Mouse (Mus musculus) embryonic facial prominence, embryonic 11.5 days (tissue): ENCODE results near the gene Tsga10. TPM values are rescaled to one million over a fixed set of nuclear protein-coding genes. Genes with fewer than 3 reads are reported as not detected.

Experiments
- ATAC-seq: fragments of 200-750 bp; cut with Nextera tagmentation; replicated peaks from 2 replicates; pipeline ENCODE4 v1.8.0; 2017; ENCODE audit warnings: low read depth; ENCODE audit not compliant: insufficient number of reproducible peaks, low FRiP score, low TSS enrichment
- DNase-seq: peaks from one replicate; pipeline ENCODE4 v3.0.0-alpha.2; 2015; ENCODE audit warnings: low spot score
- H3K27ac ChIP-seq: fragments of 300-500 bp; sonication (generic); replicated peaks from 2 replicates; pipeline ENCODE4 v1.5.1; 2014; ENCODE audit warnings: mild to moderate bottlenecking, low read depth, low read length, control low read depth
- H3K27me3 ChIP-seq: fragments of 300-500 bp; sonication (generic); 2 replicates; pipeline ENCODE4 v1.6.1; 2014; ENCODE audit warnings: mild to moderate bottlenecking, low read length, moderate library complexity, mixed read lengths; ENCODE audit not compliant: control insufficient read depth, insufficient read depth
- H3K36me3 ChIP-seq: fragments of 300-500 bp; sonication (generic); replicated peaks from 2 replicates; pipeline ENCODE4 v1.6.1; 2014; ENCODE audit warnings: low read depth, mild to moderate bottlenecking, low read length, moderate library complexity, mixed read lengths; ENCODE audit not compliant: control insufficient read depth, insufficient read depth
- H3K4me1 ChIP-seq: fragments of 300-500 bp; sonication (generic); 2 replicates; pipeline ENCODE4 v1.6.1; 2014; ENCODE audit warnings: low read length, mixed read lengths; ENCODE audit not compliant: control insufficient read depth, insufficient read depth
- H3K4me2 ChIP-seq: fragments of 300-500 bp; sonication (generic); 2 replicates; pipeline ENCODE4 v1.6.1; 2014; ENCODE audit warnings: low read depth, mild to moderate bottlenecking, control low read depth, low read length, moderate library complexity
- H3K4me3 ChIP-seq: fragments of 300-500 bp; sonication (generic); 2 replicates; pipeline ENCODE4 v1.5.1; 2014; ENCODE audit warnings: low read depth, low read length, control low read depth
- H3K9ac ChIP-seq: fragments of 300-500 bp; sonication (generic); replicated peaks from 2 replicates; pipeline ENCODE4 v1.6.1; 2014; ENCODE audit warnings: mild to moderate bottlenecking, control low read depth, low read length
- H3K9me3 ChIP-seq: fragments of 300-500 bp; sonication (generic); replicated peaks from 2 replicates; pipeline ENCODE4 v1.6.1; 2016; ENCODE audit warnings: mild to moderate bottlenecking, low read length, inconsistent platforms, mixed read lengths; ENCODE audit not compliant: control insufficient read depth
- WGBS: fragments of 180-500 bp; shearing (Covaris S2); extraction: QIAGEN DNeasy Blood & Tissue Kit; methylation state at CpG from one replicate; pipeline ENCODE4 v1.1.7; 2014; 5-methylcytosine and 5-hydroxymethylcytosine counted together
- polyA plus RNA-seq: library from polyadenylated mRNA; unstranded; fragments of >200 nt; fragmentation: Nextera tagmentation; extraction: Ambion mirVana; gene quantifications from 2 replicates; pipeline ENCODE4 v1.2.1, GENCODE M21; 2014

The Tsga10 gene
- polyA plus RNA-seq, 1 experiment from 2014 or later, result 8.8 TPM

DNA sequence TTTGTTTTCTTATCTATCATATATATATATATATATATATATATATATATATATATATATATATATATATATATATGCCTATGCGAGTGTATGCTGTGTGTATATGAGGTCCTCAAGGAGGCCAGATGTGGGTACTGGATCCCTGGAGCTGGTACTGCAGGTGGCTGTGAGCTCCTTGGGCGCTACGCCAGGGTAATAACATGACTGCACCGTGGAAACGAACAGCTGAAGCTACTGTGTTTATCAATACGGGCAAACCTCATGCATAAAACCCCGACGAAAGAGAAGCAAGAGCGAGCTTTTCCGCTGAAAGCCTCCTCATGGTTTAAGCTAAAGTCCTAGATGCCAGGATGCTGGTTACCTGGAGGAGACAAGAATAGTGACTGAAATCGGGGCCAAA lies 124.1 kb downstream of the Tsga10 start:
- DNase-seq (no peak), ATAC-seq (no peak)
- H3K27me3 ChIP-seq, result no peaks in the 10 kb centered on the region
- H3K36me3 ChIP-seq, result no peaks in the 10 kb centered on the region
- H3K9me3 ChIP-seq, result no peaks in the 10 kb centered on the region
- H3K4me3 ChIP-seq, result no peak overlapping the region
- no peak overlapping the region for H3K9ac ChIP-seq
- no peak overlapping the region for H3K27ac ChIP-seq
- H3K4me2 ChIP-seq, result no peak overlapping the region
- WGBS, result 92% methylated on average over 11 of the region's 11 CpGs
- H3K4me1 ChIP-seq, result no peaks in the 10 kb centered on the region

DNA sequence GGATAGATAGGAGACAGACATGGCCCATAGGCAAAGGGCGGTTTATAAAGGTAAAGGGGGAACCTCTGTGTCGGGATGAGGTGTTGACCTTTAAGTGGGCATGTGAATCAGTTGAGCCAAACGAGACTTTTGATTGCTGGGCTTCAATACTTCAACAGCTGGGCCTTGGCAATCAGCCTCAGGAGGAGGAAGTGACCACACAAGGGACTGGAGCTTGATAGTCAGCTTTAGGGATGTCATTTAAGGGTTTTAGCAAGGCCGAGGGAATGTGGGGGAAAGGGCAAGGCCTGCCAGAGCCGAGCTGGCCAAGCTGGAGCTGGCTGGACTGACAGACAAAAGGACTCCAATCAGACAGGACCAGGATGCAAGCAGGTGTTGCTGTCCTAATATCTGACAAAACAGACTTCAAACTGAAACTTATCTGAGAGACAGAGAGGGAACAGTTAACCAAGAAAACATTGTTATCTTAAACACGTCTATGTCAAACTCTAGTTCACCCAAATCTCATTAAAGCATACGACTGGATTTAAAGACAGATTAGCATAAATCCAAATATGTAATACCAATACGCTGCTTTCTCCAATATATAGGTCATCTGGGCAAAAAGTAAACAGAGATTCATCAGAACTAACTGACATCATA lies 125.9 kb downstream of the Tsga10 start:
- WGBS, result 73% methylated on average over 8 of the region's 8 CpGs
- ATAC-seq, result no peak
- DNase-seq, result no peak
- Histone ChIP-seq H3K4me1 (no peaks in the 10 kb centered on the region), H3K9ac (no peak overlapping the region), H3K27me3 (no peaks in the 10 kb centered on the region), H3K36me3 (no peaks in the 10 kb centered on the region), H3K27ac (no peak overlapping the region), H3K4me3 (no peak overlapping the region), H3K4me2 (no peak overlapping the region), H3K9me3 (no peaks in the 10 kb centered on the region)

DNA sequence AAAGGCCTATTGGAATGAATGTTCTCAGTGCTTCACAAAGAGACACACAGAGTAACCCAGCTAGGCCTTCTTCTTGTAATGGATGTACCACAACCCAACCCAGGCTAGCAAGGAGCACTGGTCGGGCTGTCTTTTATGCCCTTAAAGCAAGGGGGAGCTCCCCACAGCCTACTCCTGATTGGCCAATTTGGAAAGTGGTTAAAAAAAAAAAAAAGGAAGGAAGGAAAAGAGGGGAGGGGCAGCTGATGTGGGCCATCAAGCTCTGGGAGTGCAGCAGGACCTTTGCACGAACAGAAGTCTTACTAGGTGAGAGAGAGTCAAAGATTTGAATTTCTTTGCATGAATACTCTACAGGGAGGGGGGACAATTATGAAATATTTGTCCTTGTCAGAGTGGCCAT lies 127.3 kb downstream of the Tsga10 start:
- no peak overlapping the region for H3K4me2 ChIP-seq
- no peaks in the 10 kb centered on the region for H3K4me1 ChIP-seq
- H3K9me3 ChIP-seq, result no peaks in the 10 kb centered on the region
- ATAC-seq (no peak), DNase-seq (no peak)
- H3K27ac ChIP-seq, result no peak overlapping the region
- WGBS, result 55% methylated on average over 2 of the region's 2 CpGs
- H3K27me3 ChIP-seq, result no peaks in the 10 kb centered on the region
- H3K36me3 ChIP-seq, result no peaks in the 10 kb centered on the region
- no peak overlapping the region for H3K9ac ChIP-seq
- no peak overlapping the region for H3K4me3 ChIP-seq

DNA sequence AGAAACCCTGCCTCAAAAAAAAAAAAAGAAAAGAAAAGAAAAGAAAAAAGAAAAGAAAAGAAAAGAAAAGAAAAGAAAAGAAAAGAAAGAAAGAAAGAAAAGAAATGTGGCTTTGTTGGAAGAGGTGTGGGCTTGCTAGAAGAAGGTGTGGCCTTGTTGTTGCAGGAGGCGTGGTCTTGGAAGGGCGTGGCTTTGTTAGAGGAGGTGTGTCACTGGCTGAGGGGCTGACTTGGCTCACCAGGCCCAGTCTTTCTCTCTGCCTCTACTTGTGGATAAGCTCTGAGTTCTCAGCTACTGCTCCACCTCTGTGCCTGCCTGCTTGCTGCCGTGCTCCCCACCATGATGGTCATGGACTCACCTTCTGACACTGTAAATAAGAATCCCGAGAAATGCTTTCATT lies 129.2 kb downstream of the Tsga10 start:
- Histone ChIP-seq H3K27me3 (no peaks in the 10 kb centered on the region), H3K36me3 (no peaks in the 10 kb centered on the region), H3K9me3 (no peaks in the 10 kb centered on the region), H3K4me2 (no peak overlapping the region), H3K4me3 (no peak overlapping the region), H3K4me1 (no peaks in the 10 kb centered on the region), H3K9ac (no peak overlapping the region), H3K27ac (no peak overlapping the region)
- WGBS, result 92% methylated on average over 4 of the region's 4 CpGs
- ATAC-seq (no peak), DNase-seq (no peak)

DNA sequence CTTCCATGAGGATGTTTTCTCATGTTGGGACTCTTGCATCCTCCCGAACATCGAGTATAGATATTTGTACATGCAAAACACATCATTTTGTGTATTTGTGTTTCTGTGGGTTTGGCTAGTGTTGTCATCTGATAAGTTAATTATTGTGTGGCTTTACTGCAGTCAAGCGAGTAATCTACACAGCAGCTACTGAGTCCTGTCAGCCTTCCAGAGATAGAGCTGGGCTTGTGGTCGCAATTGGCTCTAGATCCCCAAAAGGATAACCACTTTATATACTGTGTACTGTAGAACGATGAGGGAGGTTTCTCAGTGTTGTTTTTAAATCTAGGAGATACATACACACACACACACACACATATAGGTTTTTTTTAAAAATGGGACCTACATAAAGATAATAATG lies 130.3 kb downstream of the Tsga10 start:
- no peaks in the 10 kb centered on the region for H3K4me1 ChIP-seq
- H3K4me3 ChIP-seq, result no peak overlapping the region
- H3K9me3 ChIP-seq, result no peaks in the 10 kb centered on the region
- no peaks in the 10 kb centered on the region for H3K27me3 ChIP-seq
- no peak overlapping the region for H3K27ac ChIP-seq
- no peak overlapping the region for H3K9ac ChIP-seq
- no peak overlapping the region for H3K4me2 ChIP-seq
- 93% methylated on average over 5 of the region's 5 CpGs for WGBS
- DNase-seq (no peak), ATAC-seq (no peak)
- no peaks in the 10 kb centered on the region for H3K36me3 ChIP-seq

DNA sequence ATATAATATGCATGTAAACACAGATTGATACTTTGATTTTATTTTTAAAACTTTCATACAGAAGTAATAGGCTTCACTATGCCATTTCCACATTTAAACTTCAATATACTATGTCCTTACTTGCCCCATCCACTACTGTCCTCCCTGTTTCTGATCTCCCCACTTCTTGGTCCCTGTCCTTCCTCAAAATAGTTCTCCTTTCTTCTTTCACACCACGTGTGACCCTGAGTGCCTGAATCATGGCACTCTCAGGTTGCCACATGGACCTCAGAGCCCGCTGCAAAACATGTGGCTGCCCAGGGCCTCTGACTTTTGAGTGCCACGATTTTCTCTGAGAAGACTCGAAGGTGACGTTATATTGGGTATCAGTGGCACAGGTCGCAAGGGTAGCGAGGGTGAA lies 131.4 kb downstream of the Tsga10 start:
- WGBS, result 70% methylated on average over 7 of the region's 7 CpGs
- no peak overlapping the region for H3K27ac ChIP-seq
- no peak overlapping the region for H3K4me2 ChIP-seq
- no peaks in the 10 kb centered on the region for H3K9me3 ChIP-seq
- ATAC-seq (no peak), DNase-seq (no peak)
- H3K4me3 ChIP-seq, result no peak overlapping the region
- no peak overlapping the region for H3K9ac ChIP-seq
- H3K4me1 ChIP-seq, result no peaks in the 10 kb centered on the region
- H3K36me3 ChIP-seq, result no peaks in the 10 kb centered on the region
- H3K27me3 ChIP-seq, result no peaks in the 10 kb centered on the region

DNA sequence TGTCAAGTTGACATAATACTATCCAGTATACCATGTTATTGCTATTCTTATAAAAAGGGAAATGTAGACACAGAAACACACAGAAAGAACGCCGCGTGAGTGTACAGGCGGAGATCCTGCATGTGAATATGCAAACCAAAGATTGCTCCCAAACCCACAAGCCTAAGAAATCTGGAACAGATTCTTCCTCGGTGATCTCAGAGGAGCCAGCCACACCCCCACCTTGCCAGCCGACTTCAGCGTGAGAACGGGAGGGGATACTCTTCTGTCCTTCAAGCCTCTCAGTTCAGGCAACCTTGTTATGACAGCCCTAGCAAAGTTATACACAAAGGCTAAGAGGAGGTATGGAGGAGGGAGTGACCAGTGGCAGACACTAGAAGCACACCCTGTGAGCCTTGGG lies 136.9 kb downstream of the Tsga10 start:
- no peak for DNase-seq
- Histone ChIP-seq H3K9ac (no peak overlapping the region), H3K4me2 (no peak overlapping the region), H3K4me1 (no peaks in the 10 kb centered on the region), H3K9me3 (no peaks in the 10 kb centered on the region), H3K36me3 (no peaks in the 10 kb centered on the region), H3K27ac (no peak overlapping the region), H3K27me3 (no peaks in the 10 kb centered on the region), H3K4me3 (no peak overlapping the region)
- 87% methylated on average over 8 of the region's 8 CpGs for WGBS
- ATAC-seq, result no peak

DNA sequence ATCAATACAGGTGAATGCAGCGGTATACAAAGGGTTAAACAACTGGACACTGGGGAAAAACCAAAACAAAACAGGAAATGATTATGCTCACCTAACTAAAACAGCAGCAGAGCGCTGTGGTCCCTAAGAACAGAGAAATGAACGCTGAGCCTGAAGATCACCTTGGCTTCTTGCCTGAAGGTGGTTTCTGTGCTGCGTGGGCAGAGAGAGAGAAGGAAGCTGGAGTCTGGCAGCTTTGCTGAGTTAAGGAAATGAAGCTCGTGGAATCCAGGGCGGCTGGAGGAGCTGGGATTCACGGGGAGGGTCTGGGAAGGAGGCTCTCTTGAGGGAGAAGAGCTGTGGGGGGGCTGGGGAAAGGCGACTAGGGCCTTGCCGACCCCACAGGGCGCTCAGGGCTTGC lies 138.2 kb downstream of the Tsga10 start:
- ATAC-seq, result no peak
- H3K9me3 ChIP-seq, result no peaks in the 10 kb centered on the region
- H3K4me1 ChIP-seq, result no peaks in the 10 kb centered on the region

More for the DNA sequence above, 138.2 kb downstream of the Tsga10 start:
- Histone ChIP-seq H3K27me3 (no peaks in the 10 kb centered on the region), H3K9ac (no peak overlapping the region), H3K36me3 (no peaks in the 10 kb centered on the region), H3K27ac (no peak overlapping the region), H3K4me2 (no peak overlapping the region), H3K4me3 (no peak overlapping the region)
- no peak for DNase-seq
- 65% methylated on average over 10 of the region's 10 CpGs for WGBS
